Mouse (Mus musculus) NIH3T3 (cell line): ENCODE results near the gene Smco2.

Experiments
- DNase-seq: peaks from one replicate; pipeline ENCODE4 v3.0.0-alpha.2; 2012; ENCODE audit warnings: low read depth

Smco2 gene

GRCm38 (mm10) chr6:146901929-146902328 is 52.0 kb downstream of the Smco2 start:
- DNase-seq, result no peak

DNA sequence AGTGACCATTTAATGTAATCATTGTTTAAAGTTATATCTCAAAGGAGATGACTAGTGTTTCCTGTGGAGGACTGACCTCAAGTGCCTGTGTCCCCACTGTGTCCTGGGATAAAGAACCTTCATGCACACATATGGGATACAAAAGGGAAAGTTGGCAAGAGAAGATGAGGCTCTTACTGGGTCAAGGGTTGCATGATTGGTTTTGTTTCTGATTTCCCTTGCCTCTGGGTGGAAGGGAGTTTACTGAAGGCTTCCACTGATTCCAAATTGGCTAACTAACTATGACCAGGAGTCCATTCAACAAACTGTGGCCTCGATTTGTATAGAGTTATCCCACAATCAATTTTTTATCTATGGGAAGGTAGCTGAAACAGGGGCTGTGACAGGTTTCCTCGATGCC is 53.7 kb downstream of the Smco2 start:
- no peak for DNase-seq

GRCm38 (mm10) chr6:146904707-146905106 is 54.8 kb downstream of the Smco2 start:
- no peak for DNase-seq

GRCm38 (mm10) chr6:146906000-146906786 is 56.3 kb downstream of the Smco2 start:
- no peak for DNase-seq

DNA sequence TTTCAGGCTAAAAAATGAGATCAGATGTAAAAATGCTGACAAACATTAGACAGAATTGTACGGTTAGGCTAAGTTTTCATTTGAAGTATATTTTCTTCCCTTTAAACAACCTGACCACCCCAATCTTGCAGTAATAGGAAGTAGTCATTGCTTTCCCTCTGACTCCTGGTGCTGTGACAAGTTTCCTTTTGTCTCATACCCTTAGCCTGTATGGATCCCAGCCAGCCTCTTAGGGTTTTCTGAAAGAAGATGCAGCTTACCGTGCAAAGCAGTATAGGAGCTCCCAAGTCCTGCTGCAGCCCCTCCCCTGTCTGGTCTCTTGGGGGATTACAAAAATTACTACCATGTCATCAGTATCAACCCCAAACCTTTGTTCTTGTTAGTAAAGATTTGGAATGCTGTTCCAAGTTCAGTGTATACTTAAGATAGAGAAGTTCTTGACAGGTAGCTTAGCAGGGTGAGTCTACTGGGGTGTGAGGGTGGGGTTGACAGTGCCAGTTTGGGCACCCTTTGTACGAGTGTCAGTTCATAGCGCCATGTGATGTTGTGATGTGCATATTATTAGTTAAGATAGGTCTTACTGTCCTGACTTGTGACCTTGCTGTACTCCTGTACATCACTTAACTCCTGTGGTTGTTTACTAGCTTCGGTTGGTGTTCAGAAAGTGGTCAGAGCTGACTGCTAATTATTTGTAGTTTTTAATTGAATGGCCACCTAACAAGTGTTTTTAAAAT is 57.3 kb downstream of the Smco2 start:
- DNase-seq, result no peak

GRCm38 (mm10) chr6:146907795-146908190 is 57.9 kb downstream of the Smco2 start:
- no peak for DNase-seq

- peak; percentile 73 for DNase-seq
Observed at GRCm38 (mm10) chr6:146908801-146909200, 58.9 kb downstream of the Smco2 start.

DNA sequence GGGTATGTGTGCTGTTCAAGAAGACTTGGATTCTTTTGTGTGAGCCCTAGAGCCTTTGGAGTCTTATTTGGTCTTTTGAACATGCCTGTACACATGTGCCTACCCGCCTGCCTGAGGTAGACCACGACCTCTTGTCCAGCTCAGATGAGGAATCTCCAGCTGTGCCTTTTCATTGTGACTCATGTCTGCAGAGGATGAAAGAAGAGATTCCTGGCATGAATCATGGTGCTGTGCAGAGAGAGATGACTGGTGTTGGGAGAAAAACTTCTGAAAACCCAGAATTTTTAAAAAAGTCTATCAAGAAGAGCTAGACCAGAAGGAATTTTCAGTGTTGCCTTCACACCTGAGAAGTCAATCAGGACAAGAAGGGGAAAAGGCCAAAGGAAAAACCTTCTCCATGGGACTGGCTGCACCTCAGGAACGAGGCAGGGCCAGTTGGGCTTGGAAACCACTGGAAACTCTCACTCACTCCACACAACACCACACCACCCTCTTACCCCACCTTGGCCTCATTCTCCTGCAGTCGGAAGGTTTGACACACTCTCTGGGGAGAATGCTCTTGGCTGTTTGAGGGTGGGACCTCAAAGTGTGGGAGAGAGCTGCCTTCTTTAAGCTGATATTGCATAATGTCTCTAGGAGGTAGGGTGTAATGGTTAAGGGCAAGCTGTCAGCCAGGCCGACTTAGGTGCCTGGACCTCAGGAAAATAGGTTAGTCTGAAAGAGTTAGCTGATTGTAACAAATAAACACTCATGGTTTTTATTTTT is 60.0 kb downstream of the Smco2 start:
- DNase-seq, result peak; percentile 77

GRCm38 (mm10) chr6:146910801-146911200 is 60.9 kb downstream of the Smco2 start:
- peak; percentile 43 for DNase-seq

- DNase-seq, result no peak
Observed at GRCm38 (mm10) chr6:146912835-146913488, 63.1 kb downstream of the Smco2 start.

DNA sequence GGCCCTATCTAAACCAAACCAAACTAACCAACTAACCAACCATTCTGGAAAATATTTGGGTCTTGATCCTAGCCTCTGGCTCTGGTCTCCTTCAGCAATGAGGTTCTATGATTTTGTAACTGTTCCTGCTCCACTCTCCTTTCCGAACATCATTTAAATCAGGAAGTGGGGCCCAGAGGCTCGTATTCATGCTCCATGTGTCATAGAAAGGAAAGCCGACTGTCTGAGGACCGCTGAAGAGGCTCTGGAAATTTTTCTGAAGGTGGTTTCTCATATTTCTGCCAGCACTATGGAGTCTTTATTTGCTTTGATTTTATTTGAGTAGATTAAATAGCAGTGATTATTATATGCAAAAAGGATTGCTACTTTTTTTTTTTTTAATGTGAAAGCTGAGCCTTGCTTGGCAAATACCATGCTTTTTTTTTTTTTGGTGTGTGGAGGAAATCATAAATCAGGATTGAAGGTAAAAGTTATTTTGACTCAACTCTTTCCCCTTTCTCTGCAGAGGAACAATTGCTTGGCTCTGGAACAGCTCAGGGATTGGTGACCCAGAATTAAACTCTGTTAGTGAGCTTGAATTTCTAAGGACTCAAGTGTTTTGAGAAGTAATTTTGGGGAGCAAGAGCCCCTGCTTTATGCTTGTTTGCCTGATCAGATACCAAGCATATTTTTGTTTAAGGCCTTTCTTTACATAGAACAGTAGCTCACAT is 63.7 kb downstream of the Smco2 start:
- DNase-seq, result no peak

DNA sequence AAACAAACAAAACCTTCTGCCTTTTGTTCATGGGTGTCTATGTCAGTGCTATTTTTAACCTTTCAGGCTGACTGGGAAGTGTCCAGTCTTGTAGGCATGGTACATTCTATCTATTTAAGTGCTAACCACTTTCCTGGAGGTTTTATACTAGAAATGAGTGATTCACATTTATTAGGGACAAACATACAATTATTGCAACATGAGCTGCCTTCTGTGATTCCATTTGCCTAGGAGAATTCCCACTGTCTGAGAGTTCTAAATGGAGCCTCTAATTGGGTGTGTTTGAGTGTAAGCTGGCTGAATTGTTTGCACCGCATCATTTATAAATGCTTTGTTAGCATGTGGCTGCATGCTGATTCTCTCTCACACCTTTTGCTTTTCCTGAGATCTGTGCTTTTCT is 65.9 kb downstream of the Smco2 start:
- no peak for DNase-seq

- DNase-seq, result no peak
Observed at GRCm38 (mm10) chr6:146917396-146917795, 67.5 kb downstream of the Smco2 start.

GRCm38 (mm10) chr6:146918341-146918740 is 68.4 kb downstream of the Smco2 start:
- no peak for DNase-seq
